Mouse (Mus musculus) spleen, adult 18-20 months (tissue): Measurements from ENCODE around the gene Pls1.

Experiments used
- DNase-seq, 2 experiments: peaks; one replicate each; pipeline ENCODE4 v3.0.0; 2022; ENCODE audit warnings: mixed read lengths in 2 of 2

The Pls1 gene

DNA sequence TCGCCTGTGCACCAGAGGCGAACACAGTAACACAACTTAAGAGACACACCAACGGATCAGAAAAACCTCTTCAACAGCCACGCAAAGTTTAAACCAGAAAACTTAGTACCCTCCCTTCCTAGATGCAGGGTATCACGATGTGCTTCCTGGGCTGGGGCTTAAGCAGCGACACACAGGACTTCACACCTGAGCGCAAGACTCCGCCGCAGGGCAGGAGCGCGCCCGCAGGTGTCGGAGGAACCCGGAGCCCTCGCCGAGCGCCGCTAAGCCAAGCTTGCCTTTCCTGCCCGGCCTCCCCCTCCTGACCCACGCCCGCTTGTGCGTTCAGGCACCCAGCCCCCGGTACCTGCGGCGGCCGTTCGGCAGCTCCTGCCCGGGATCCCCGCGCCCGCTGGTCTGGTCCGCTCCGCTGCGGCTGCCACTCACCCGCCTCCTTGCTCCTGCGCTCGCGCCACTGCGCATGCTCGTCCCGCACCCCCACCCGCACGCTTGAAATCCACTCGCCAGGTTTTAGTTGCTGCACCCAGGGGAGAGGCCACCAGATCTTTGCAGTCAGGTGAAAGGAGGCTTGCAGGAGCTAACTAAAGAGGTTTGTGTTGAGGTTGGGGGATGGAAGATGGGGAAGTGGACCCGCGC, at the start of gene Pls1:
TSS of gene Pls1 (minus strand) at position 487 of the 636 bp plus-strand sequence.
- peak; percentile 58 to 74 for DNase-seq

DNA sequence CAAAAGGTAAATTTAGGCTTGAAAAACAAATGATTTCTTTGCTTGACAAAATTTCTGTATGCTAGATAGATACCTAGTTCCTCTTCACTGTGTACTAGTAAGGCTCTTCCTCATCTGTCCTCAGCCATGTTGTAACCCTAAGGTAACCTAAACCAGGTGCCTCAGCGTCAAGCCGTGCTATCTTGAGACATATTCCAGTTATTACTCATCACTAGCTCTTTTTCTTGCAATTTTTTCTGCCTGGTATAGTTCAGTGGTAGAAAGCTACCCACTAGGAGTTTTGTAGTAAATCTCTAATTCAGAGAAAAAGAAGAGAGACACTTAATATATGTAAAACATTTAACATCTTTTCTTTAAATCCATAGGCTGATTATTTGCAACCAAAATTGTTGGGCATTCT, 37.6 kb upstream of the Pls1 start:
- no peak for DNase-seq

DNA sequence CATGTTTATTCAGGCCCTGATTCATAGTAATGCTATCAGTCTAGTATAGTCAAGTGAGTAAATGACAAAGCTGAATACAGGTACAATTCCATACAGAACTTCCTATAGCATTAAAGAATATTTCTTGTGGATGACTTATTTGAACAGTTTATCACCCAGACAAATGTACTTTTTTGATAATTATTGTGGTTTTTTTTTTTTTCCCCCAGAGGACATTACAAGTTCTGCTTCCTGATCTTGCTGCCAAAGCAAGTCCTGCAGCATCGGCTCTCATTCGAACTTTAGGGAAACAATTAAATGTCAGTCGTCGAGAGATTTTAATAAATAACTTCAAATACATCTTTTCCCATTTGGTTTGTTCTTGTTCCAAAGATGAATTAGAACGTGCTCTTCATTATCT, 33.1 kb upstream of the Pls1 start:
- DNase-seq, result no peak

DNA sequence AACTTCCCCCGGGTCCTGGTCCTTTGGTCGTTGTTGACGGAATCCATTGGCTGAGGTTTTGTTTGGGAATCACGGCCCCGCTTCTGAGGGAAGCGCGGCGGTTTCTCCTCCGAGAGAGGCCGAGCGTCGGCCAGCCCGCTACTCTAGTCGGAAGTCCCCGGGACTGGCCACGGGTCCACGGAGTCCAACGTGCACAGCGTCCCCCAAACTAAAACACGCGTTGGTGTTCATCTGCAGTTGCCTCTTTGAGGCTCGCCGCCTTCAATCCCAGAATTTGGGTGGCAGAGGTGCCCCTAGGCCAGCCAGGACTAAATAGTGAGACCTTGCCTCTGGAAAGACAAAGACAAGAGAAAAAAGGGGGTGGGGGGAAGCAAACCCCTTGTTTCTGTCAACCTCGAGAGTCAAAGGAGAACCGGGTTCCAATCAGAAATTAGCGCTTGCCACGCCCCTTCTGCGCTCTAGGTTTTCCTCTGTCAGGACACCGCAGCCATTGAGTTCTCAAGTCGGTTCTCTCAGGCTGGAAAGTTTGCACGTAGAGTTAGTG, 13.0 kb upstream of the Pls1 start:
- DNase-seq, result no peak

DNA sequence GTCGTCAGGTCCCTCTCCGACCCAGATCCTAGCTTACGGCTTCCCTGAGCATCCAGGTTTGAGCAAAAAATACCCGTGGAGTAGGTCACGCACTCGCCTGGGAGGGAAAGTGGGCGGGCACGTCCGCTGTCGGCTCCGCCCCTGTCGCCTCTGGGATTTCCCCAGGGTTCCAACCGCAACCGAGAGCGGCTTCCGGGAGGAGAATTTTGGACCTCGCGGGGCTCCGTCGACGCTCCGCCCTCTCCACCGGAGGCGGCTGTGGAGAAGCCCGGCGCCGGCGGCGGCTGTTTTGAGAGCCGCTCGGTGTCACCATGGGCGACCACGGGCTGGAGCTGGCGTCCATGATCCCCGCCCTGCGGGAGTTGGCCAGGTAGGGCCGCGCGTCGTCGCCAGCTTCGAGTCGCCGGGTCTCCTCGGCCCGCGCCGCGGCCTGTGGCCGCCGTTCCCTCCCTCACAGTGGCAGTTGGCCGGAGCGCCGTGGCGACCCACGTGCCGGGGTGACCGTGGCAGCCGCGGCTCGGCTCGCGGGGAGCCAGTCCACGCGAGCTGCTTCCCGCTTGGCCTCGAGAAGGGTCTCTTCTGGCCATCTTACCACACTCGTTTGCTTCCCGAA, 12.4 kb upstream of the Pls1 start, which contains the start of gene Atr:
TSS of gene Atr (plus strand) at position 184 of the 613 bp plus-strand sequence.
- peak; percentile 90 to 96 for DNase-seq

- DNase-seq, result no peak
These were observed 10.9 kb upstream of the Pls1 start for GRCm38 (mm10) chr9:95856004-95856403.

- DNase-seq, result no peak
These were observed 9.8 kb upstream of the Pls1 start for GRCm38 (mm10) chr9:95854891-95855290.

DNA sequence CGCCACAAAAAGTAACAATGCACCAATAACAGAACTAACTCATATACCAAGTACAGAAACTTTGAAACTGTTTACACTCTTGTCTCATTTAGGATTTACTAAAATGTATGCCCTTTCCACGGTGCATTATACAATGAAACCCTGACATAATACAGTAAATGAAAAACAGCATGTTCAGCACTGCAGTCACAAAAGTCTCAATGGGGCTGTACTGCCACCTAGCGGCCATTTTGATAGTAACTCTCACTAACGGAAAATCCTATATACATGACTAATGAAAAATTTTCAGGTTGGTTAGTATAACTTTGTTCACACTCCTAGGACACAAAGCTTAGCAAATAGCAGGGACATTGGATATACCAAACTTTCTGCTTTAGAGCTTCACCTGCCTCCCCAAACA, 7.8 kb upstream of the Pls1 start:
- DNase-seq, result peak in 1 of 2 experiments; percentile 75

DNA sequence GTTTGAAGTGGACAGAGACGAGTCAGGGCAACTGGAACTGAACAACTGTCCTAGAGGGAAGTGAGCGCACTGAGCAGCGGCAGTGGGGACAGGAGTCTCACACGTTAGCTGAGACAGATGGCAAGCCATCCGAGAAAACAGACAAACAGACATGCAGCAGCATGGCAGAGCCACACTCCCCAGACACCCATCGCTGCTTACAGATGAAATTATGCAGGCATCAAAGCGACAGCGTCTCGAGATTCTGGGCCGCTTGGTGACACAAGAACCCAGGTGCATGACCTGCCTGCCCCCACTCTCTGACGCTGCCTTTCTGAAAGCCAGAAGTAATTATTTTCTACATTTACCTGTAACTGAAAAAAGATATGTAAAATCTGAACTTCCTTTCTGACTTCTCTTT, 6.6 kb upstream of the Pls1 start:
- DNase-seq, result no peak

GRCm38 (mm10) chr9:95845711-95846110, 600 bp upstream of the Pls1 start:
- DNase-seq, result no peak

DNA sequence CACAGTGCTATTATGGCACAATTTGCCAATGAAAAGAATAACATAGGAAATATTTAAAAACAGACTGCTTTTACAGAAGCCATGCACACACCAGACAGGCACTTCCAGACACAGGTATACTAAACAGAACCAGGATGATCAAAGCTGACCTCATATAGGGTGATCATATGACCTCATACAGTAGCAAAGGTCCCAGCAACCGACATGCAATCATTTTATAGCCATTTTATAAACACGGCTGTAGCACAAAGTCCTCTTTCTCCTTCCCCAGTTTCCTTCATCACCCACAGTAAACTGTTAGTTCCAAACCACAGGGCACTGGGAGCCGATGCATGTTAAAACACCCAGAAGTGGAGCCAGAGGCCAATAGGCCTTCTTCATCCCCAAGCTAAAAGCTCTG, 5.7 kb downstream of the Pls1 start:
- DNase-seq, result no peak

GRCm38 (mm10) chr9:95835741-95836140, 9.4 kb downstream of the Pls1 start:
- DNase-seq, result no peak

GRCm38 (mm10) chr9:95834799-95835198, 10.3 kb downstream of the Pls1 start:
- no peak for DNase-seq

- DNase-seq, result no peak
These were observed 12.4 kb downstream of the Pls1 start for GRCm38 (mm10) chr9:95832758-95833157.

- DNase-seq, result no peak
These were observed 17.5 kb downstream of the Pls1 start for GRCm38 (mm10) chr9:95827565-95827964.

DNA sequence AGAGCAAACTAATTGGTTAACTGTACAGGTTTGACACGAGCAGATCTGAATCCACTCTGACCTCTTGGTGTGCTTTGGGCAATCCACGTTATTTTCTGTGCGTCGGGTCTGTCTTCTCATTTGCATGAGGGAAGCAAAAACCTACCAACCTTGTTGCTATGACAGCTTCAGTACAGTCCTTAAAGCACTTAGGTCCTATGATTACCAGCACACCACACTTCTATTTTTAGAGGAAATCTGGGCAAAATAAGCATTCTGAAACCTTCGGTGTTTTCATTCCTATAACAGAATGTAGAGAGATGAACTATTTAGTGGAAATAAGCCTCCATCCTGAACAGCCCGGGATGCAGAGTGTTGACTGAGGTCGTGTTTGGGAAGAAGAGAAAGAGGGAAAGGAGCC, 22.6 kb downstream of the Pls1 start:
- DNase-seq, result no peak

DNA sequence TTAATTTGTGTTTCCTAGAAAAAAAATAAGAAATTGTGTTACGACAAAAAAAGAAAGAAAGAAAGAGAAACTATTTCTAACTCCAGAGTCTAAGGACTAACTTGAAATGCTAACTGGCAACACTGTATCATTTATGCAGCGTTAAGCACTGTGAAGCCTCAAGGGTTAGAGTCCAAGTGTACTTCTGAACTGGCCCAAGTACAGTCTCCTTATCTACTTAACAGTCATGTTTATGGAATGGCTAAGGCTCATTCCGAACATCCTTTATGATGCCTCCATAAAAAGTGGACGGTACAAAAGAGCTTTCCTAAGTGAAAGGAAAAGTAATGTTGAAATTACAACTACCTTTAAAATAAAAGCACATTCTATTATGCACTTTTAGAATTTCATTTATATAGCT, 29.4 kb downstream of the Pls1 start:
- no peak for DNase-seq

DNA sequence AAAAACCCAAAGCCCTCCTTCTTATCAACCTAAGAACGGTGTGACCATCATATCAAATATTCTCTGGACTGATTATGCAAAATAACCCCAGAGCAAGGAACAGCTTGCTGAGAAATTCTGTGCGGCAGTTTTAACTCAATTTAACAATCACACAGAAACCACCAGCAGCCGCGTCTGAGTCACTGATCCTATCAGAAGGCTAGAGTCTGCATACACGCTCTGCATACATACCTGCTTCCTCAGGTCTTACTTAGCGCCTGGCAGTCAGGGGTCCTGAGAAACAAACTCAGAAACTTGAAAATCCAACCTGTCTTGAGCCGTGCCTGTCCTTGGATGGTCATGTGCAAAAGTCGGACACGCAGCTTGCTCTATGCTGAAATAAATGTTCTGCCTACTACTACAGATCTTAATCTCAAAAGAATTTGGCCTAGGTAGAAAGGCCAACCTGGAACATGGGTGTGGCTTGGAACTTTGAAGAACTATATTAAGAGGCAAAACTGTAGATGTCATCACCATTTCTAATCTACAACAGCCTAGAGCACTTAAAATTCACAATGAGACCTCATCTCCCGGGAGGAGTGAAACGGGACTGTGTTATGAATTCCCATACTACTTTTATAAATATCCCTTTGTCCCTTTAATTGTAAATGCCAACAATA, 30.0 kb downstream of the Pls1 start:
- no peak for DNase-seq

- no peak for DNase-seq
These were observed 31.2 kb downstream of the Pls1 start for GRCm38 (mm10) chr9:95813721-95814531.

- DNase-seq, result no peak
These were observed 33.3 kb downstream of the Pls1 start for GRCm38 (mm10) chr9:95811817-95812216.

- DNase-seq, result no peak
These were observed 35.5 kb downstream of the Pls1 start for GRCm38 (mm10) chr9:95809596-95809995.

DNA sequence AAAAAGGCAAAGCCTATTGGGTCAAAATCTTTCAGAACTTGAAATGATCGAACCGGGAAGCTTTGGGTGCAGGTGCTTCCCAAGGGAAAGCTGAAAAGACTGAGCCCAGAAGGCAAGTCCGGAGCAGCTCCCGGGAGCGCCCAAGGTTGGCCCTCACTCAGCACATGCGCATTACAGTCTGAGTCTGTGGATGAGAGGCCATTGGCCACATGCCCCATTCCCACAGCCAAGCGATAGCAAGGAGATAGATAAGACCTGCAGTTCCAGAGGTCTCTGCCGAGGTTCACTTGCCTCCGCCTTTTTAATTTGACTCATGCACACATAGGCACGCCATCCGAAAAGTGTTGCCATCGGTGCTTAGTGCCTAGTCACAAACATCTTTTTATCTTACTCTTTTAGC, 39.7 kb downstream of the Pls1 start:
- DNase-seq, result no peak

DNA sequence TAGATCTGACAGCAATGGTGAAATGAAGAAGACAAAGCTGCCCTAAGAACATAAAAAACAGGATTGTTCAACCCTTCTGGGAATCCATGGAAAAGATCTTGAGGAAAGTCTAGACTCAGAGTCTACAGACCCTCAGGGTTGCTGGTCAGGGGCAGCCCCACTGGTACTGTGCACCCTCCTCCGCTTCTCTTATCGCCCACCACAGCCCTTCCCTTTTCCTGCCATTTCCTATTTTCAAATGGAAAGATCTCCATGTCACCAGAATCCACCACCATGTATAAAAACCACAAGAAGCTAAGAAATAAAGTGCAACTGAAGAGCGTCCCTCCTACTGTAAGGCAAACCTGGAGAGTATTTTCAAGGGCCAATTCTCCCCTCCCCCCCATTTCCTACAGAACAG, 41.3 kb downstream of the Pls1 start:
- no peak for DNase-seq
